Mouse (Mus musculus) neural tube, embryonic 11.5 days (tissue): Measurements from ENCODE around the gene Mfsd14a. TPM values are rescaled to one million over a fixed set of nuclear protein-coding genes. Genes with fewer than 3 reads are reported as not detected.

ENCODE experiments used
- ATAC-seq: fragments of 200-750 bp; cut with Nextera tagmentation; 2 replicates; pipeline ENCODE4 v1.8.0; 2017; ENCODE audit warnings: moderate number of reproducible peaks, mild to moderate bottlenecking, moderate TSS enrichment, moderate library complexity; ENCODE audit not compliant: insufficient read depth, low FRiP score, low TSS enrichment
- DNase-seq: peaks from one replicate; pipeline ENCODE4 v3.0.0-alpha.2; 2015; ENCODE audit warnings: low spot score
- H3K27ac ChIP-seq: fragments of 300-500 bp; sonication (generic); 2 replicates; pipeline ENCODE4 v1.5.1; 2014; ENCODE audit warnings: low read depth, mild to moderate bottlenecking, low read length
- H3K27me3 ChIP-seq: fragments of 300-500 bp; sonication (generic); 2 replicates; pipeline ENCODE4 v1.6.1; 2014; ENCODE audit warnings: mild to moderate bottlenecking, low read length, mixed read lengths; ENCODE audit not compliant: control insufficient read depth, insufficient read depth
- H3K36me3 ChIP-seq: fragments of 300-500 bp; sonication (generic); 2 replicates; pipeline ENCODE4 v1.6.1; 2014; ENCODE audit warnings: mild to moderate bottlenecking, low read length, moderate library complexity, mixed read lengths; ENCODE audit not compliant: control insufficient read depth, insufficient read depth
- H3K4me1 ChIP-seq: fragments of 300-500 bp; sonication (generic); 2 replicates; pipeline ENCODE4 v1.6.1; 2014; ENCODE audit warnings: low read length, mixed read lengths; ENCODE audit not compliant: control insufficient read depth, insufficient read depth
- H3K4me2 ChIP-seq: fragments of 300-500 bp; sonication (generic); 2 replicates; pipeline ENCODE4 v1.6.1; 2014; ENCODE audit warnings: low read depth, mild to moderate bottlenecking, moderate library complexity
- H3K4me3 ChIP-seq: fragments of 300-500 bp; sonication (generic); 2 replicates; pipeline ENCODE4 v1.5.1; 2014; ENCODE audit warnings: low read depth, low read length
- H3K9ac ChIP-seq: fragments of 300-500 bp; sonication (generic); 2 replicates; pipeline ENCODE4 v1.6.1; 2014; ENCODE audit warnings: mild to moderate bottlenecking, low read length
- H3K9me3 ChIP-seq: fragments of 300-500 bp; sonication (generic); 2 replicates; pipeline ENCODE4 v1.6.1; 2016; ENCODE audit warnings: low read length; ENCODE audit not compliant: control insufficient read depth
- WGBS: fragments of 180-500 bp; shearing (Covaris S2); extraction: QIAGEN DNeasy Blood & Tissue Kit; methylation state at CpG from one replicate; pipeline ENCODE4 v1.1.7; 2014; 5-methylcytosine and 5-hydroxymethylcytosine counted together
- polyA plus RNA-seq: library from polyadenylated mRNA; unstranded; fragments of >200 nt; fragmentation: Nextera tagmentation; extraction: Ambion mirVana; gene quantifications from 2 replicates; pipeline ENCODE4 v1.2.1, GENCODE M21; 2014

The Mfsd14a gene
- polyA plus RNA-seq, 1 experiment from 2014 or later: 81.1 TPM

DNA sequence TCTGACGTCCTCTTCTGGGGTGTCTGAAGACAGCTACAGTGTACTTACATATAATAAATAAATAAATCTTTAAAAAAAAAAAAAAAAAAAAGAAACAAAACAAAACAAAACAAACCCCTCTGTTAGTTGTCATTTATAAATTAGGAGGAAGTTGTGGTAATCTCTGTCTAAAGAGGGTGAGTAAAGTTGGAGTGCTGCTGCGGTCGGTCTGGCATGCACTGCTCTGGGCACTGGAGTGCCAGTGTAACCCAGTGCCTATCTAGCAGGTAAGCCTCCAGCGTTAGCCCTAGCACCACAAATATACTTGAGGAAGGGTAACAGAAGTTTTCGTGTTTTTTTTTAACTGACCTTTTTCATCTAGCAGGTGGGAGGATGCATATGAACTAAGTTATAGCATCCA, 61.5 kb downstream of the Mfsd14a start:
- no peaks in the 10 kb centered on the region for H3K4me1 ChIP-seq
- whole genome bisulfite sequencing: 89% methylated on average over 5 of the region's 5 CpGs
- ATAC-seq: no peak

DNA sequence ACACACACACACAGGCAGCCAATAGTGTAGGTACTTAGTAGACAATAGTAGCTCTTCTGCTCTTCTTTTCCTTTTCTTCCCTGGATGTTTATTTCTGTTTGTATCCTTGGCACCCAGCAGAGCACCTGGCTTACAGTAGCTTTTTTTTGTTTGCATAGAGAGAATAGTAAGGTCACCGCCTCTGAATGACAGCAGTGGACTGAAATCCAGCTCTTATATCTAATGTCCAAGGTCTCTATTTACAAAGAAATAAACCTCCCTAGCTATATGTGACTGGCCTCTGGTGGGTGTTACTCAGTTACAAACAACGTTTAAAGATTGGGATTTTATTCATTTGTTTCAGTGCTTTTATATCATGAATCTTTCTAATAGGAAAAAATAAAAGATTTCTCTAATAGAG, 62.8 kb downstream of the Mfsd14a start:
- Histone ChIP-seq H3K27me3 (no peaks in the 10 kb centered on the region), H3K4me1 (no peaks in the 10 kb centered on the region), H3K27ac (no peak overlapping the region), H3K4me2 (no peak overlapping the region), H3K4me3 (no peak overlapping the region), H3K9me3 (no peaks in the 10 kb centered on the region), H3K36me3 (no peaks in the 10 kb centered on the region), H3K9ac (no peak overlapping the region)
- WGBS: 94% methylated on average over 2 of the region's 2 CpGs
- ATAC-seq (no peak), DNase-seq (no peak)

More for the DNA sequence above, 61.5 kb downstream of the Mfsd14a start:
- H3K9me3 ChIP-seq: no peaks in the 10 kb centered on the region
- H3K4me3 ChIP-seq: no peak overlapping the region
- no peaks in the 10 kb centered on the region for H3K27me3 ChIP-seq
- H3K36me3 ChIP-seq: no peaks in the 10 kb centered on the region
- no peak for DNase-seq
- H3K4me2 ChIP-seq: no peak overlapping the region
- no peak overlapping the region for H3K27ac ChIP-seq
- H3K9ac ChIP-seq: no peak overlapping the region

DNA sequence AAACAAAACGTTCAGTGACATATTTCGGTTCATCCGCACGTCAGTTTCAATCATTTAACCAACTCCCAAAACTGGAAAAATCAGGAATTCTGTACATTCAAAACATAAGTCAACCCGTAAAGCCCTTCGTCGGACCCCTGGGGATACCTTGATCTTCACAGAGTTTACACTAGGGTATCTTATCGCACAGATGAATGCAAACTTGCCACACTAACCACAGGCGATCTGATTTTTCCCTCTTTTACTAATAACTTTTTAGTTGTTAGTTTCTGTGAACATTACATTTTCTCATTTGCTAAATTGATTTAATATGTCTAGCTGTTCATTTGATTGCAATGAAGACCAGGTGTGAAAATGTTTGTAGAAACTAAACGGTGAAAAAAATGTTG, 66.9 kb downstream of the Mfsd14a start:
- peak overlapping the region; percentile 57 for H3K9ac ChIP-seq
- H3K27me3 ChIP-seq: no peaks in the 10 kb centered on the region
- 10% methylated on average over 10 of the region's 10 CpGs for WGBS
- H3K9me3 ChIP-seq: no peaks in the 10 kb centered on the region
- no peaks in the 10 kb centered on the region for H3K36me3 ChIP-seq
- peak overlapping the region; percentile 80 for H3K4me2 ChIP-seq
- ATAC-seq (no peak), DNase-seq (no peak)
- peak overlapping the region; percentile 82 for H3K4me3 ChIP-seq
- H3K4me1 ChIP-seq: no peaks in the 10 kb centered on the region
- H3K27ac ChIP-seq: no peak overlapping the region

DNA sequence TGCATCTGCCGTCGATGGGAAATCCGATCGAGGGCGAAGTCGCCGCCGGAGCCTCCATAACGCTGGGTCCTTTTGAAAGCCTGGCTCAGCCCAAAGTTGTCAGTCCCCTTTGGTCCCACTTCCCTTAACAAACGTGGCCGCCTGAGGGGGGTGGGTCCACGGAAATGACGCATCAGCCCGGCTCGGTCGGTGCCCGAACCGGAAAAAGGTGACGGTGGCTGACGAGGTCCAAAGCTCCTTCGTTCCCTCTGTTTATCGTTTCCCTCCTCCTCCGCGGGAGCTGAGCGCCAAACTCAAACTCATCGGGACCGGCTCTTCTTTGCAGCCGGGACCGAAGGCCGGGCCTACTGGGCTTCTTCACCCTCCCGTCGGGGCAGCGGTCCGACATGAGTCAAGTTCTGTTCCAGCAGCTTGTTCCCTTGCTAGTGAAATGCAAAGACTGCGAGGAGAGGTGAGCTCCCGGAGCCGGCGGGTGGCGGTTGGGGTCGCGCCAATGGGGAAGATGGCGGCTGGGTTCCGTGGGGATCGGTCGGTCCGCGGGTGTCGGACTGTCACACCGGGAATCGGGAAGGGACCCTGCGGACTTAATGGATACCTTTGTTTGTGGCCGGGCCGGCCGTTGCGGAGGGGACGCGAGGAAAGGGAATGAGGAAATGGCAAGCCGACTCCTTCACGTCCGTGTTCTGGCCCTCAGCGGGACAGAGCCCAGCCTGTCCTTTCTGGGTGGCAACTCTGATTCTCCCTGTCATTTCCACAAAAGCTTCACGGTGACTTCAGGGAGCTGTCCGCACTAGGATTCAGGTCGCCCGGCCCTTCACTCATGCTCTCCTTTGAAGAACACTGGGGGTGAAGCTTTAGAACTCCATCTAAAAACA, 67.5 kb downstream of the Mfsd14a start, which contains the start of gene Sass6:
TSS of gene Sass6 (plus strand) at position 255 of the 875 bp plus-strand sequence.
- under 1% methylated on average over 65 of the region's 65 CpGs for WGBS
- H3K9ac ChIP-seq: peak within 1 kb of the TSS; percentile 57
- peak within 1 kb of the TSS; percentile 76; the same call in 1 of the 2 replicates for H3K27ac ChIP-seq
- DNase-seq (peak; percentile 98), ATAC-seq (peak; percentile 95)
- peak within 1 kb of the TSS; percentile 80 for H3K4me2 ChIP-seq
- no peaks in the 10 kb centered on the region for H3K9me3 ChIP-seq
- no peaks in the 10 kb centered on the region for H3K4me1 ChIP-seq
- H3K4me3 ChIP-seq: peak within 1 kb of the TSS; percentile 82
- H3K36me3 ChIP-seq: no peaks in the 10 kb centered on the region
- H3K27me3 ChIP-seq: no peaks in the 10 kb centered on the region

DNA sequence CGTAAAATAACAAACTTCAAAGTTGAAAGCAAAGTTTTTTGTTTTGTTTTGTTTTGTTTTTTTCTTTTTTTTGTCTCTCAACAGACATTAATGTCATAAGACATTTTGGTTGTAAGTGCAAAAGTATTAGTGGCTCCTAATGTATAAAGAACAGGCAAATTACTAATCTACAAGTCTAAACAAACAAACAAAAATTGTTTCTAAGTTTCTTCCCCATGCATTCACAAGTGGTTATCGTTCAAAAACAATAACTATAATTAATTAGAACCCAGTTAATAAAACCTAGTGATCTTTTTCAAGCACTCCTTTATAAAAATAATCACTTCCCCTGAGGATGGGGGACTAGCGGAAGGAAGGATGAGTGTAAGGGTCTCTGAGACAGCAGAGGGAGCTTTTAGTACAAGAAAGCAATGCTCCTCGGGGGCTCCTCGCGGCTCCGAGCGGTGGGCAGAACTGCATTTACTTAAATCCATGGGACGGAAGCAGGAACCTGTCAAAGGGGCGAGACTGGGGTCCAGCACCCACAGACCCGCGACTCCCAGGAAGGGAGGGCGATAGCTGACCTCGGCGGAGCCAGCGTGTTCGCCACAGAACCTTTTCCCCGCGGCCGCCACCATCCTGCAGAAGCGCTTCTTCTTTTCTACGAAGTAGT, 68.3 kb downstream of the Mfsd14a start:
- Histone ChIP-seq H3K27me3 (no peaks in the 10 kb centered on the region), H3K36me3 (peaks cover 2% of the 10 kb centered on the region; the same call in 1 of the 2 replicates), H3K9ac (peak overlapping the region; percentile 57), H3K9me3 (no peaks in the 10 kb centered on the region), H3K4me3 (peak overlapping the region; percentile 82), H3K27ac (peak overlapping the region; percentile 76; the same call in 1 of the 2 replicates), H3K4me1 (no peaks in the 10 kb centered on the region), H3K4me2 (peak overlapping the region; percentile 53)
- WGBS: 3% methylated on average over 22 of the region's 22 CpGs
- peak; percentile 74 for ATAC-seq
- no peak for DNase-seq

DNA sequence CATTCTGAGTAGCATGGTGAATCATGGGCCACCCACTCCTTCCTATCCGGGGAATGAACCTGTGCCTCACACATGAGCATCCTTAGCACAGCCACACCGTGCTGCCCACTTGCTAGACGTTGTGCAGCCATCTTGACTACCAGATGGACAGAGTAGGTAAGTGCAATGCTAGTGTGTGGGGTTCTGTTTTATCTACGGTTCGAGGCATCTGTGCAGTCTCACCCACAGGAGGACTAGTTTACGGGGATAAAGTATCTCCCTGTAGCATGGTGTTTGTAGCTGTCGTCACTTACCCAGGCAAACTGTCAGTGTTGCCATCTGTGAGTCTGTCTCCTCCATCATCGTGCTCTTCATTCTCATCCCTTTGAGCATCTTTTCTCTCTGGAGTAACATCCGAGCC, 80.3 kb downstream of the Mfsd14a start:
- DNase-seq: no peak
- Histone ChIP-seq H3K4me3 (no peak overlapping the region), H3K9ac (no peak overlapping the region), H3K27ac (no peak overlapping the region), H3K4me2 (no peak overlapping the region), H3K9me3 (no peaks in the 10 kb centered on the region), H3K27me3 (no peaks in the 10 kb centered on the region), H3K4me1 (no peaks in the 10 kb centered on the region), H3K36me3 (peaks cover 11% of the 10 kb centered on the region)
- ATAC-seq: no peak
- 95% methylated on average over 9 of the region's 9 CpGs for WGBS

Other genes with a start within 250 kb of the Mfsd14a start
- gene Cdc14a, start 238.6 kb downstream of the Mfsd14a start, polyA plus RNA-seq: 18.2 and 19.7 TPM in 2 replicates
- gene Rtca, start 154.5 kb downstream of the Mfsd14a start, polyA plus RNA-seq: 118 and 119 TPM in 2 replicates
- 12.5 and 13.0 TPM in 2 replicates for gene Dbt, start 149.6 kb downstream of the Mfsd14a start, polyA plus RNA-seq
- 0.65 and 0.99 TPM in 2 replicates for gene Lrrc39, start 99.7 kb downstream of the Mfsd14a start, polyA plus RNA-seq
- gene Sass6, start 67.7 kb downstream of the Mfsd14a start, polyA plus RNA-seq: 33.0 and 36.2 TPM in 2 replicates
- 18.8 and 23.4 TPM in 2 replicates for gene Trmt13, start 48.1 kb downstream of the Mfsd14a start, polyA plus RNA-seq
- gene Gm43191, start 18.6 kb upstream of the Mfsd14a start, polyA plus RNA-seq: not detected in 2 replicates
- 8.8 and 8.9 TPM in 2 replicates for gene Slc35a3, start 50.2 kb upstream of the Mfsd14a start, polyA plus RNA-seq
- 17.0 and 18.2 TPM in 2 replicates for gene Agl, start 145.5 kb upstream of the Mfsd14a start, polyA plus RNA-seq
- gene Frrs1, start 196.8 kb upstream of the Mfsd14a start, polyA plus RNA-seq: 6.6 and 6.9 TPM in 2 replicates